Mouse (Mus musculus) ovary, adult 10 weeks (tissue): ENCODE results near the gene Il22. TPM values are rescaled to one million over a fixed set of nuclear protein-coding genes. Genes with fewer than 3 reads are reported as not detected.

Experiments
- polyA plus RNA-seq: library from polyadenylated mRNA; stranded (reverse); fragments of 350-450 nt; fragmentation: Illumina TruSeq; extraction: RNeasy Lipid Tissue Mini Kit (QIAGEN cat#74804); gene quantifications from one replicate; pipeline ENCODE4 v1.2.3, GENCODE M21; 2014

Il22 gene
- polyA plus RNA-seq = not detected

DNA sequence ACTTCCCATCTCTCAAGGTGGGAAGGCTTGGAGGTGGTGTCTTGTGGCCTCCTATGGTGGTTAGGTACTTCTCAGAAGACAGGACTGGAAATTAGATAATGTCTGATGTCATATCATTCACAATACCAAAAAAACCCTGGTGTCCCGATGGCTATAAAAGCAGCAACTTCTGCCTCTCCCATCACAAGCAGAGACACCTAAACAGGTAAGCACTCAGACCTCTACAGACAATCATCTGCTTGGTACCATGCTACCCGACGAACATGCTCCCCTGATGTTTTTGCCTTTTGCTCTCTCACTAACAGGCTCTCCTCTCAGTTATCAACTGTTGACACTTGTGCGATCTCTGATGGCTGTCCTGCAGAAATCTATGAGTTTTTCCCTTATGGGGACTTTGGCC, at the start of gene Il22:
Il22 (plus strand) TSS at position 301 of the 400 bp plus-strand sequence.

DNA sequence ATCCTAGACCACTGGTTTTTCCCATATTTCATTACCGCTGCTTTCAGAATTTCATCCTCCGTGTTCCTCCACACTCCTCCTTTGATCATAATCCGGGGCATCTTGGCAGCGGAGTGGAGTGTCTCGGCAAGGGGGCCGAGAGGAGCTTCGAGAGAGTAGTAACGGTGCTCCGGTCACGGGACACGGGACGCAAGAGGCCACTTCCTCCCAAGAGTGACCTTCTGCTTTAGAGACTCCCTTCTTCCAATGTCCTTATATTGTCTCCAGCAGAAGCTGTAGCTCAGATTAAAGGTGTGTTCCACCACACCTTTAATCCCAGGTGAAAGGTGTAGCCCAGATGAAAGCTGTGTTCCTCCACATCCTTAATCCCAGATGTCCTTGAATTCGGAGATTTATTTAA, 35.9 kb downstream of the Il22 start, which contains the start of gene Gm32717:
Gm32717 (minus strand) TSS at position 101 of the 400 bp plus-strand sequence.

DNA sequence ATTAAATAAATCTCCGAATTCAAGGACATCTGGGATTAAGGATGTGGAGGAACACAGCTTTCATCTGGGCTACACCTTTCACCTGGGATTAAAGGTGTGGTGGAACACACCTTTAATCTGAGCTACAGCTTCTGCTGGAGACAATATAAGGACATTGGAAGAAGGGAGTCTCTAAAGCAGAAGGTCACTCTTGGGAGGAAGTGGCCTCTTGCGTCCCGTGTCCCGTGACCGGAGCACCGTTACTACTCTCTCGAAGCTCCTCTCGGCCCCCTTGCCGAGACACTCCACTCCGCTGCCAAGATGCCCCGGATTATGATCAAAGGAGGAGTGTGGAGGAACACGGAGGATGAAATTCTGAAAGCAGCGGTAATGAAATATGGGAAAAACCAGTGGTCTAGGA, 53.6 kb downstream of the Il22 start, which contains the start of gene Gm32802:
Gm32802 (plus strand) TSS at position 301 of the 400 bp plus-strand sequence.

Other genes with a start within 250 kb of the Il22 start
- gene Mdm1, start 63.1 kb upstream of the Il22 start, polyA plus RNA-seq = 11.6 TPM
- not detected for gene Gm32717, start 35.8 kb downstream of the Il22 start, polyA plus RNA-seq
- not detected for gene Gm32802, start 53.7 kb downstream of the Il22 start, polyA plus RNA-seq
- gene Iltifb, start 90.1 kb downstream of the Il22 start, polyA plus RNA-seq = not detected
- gene Gm9040, start 122.0 kb downstream of the Il22 start, polyA plus RNA-seq = not detected
- not detected for gene Gm9044, start 127.5 kb downstream of the Il22 start, polyA plus RNA-seq
- not detected for gene Gm9045, start 132.9 kb downstream of the Il22 start, polyA plus RNA-seq
- not detected for gene Gm9046, start 138.3 kb downstream of the Il22 start, polyA plus RNA-seq
- gene Gm9048, start 143.7 kb downstream of the Il22 start, polyA plus RNA-seq = not detected
- not detected for gene Gm9049, start 149.2 kb downstream of the Il22 start, polyA plus RNA-seq
- not detected for gene Ifng, start 236.1 kb downstream of the Il22 start, polyA plus RNA-seq